9 mouse cellular contexts compared by ENCODE assay signal in genomic region chr6:53287038-53287561, GRCm38 (mm10). TPM values are rescaled to one million over a fixed set of nuclear protein-coding genes. Genes with fewer than 3 reads are reported as not detected.
DNase-seq lines count a peak whose midpoint lies in the region; ATAC-seq lines count a peak whose summit lies in the region.
"Had no signal": no experiment of that assay in that cellular context is flagged by ENCODE, and none has a peak within 500 bp of the region (broad histone marks: within the 10 kb centered on the region; RNA-seq: fewer than 3 reads in every experiment).

Creb5 (plus strand) TSS chr6:53287270.

- H3K9me3 ChIP-seq in intestine, embryonic 14.5 days (ENCODE audit: control insufficient read depth, low read length), result no peaks in the 10 kb centered on the region

- H3K36me3 ChIP-seq in intestine, embryonic 14.5 days (ENCODE audit: control insufficient read depth, insufficient read depth, low read length), result no peaks in the 10 kb centered on the region

- H3K27me3 ChIP-seq in intestine, embryonic 14.5 days (replicated peaks; ENCODE audit: control insufficient read depth, insufficient read depth, low read length), result peaks cover 72% of the 10 kb centered on the region

- H3K9ac ChIP-seq in intestine, embryonic 14.5 days (ENCODE audit: low read length), result peak within 1 kb of the TSS; percentile 48

- peak within 1 kb of the TSS; percentile 99 for H3K4me2 ChIP-seq in intestine, embryonic 14.5 days (ENCODE audit: low read length)

- under 1% methylated on average over 45 of the region's 45 CpGs for WGBS in intestine, embryonic 14.5 days

- no peak within 1 kb of the TSS for H3K27ac ChIP-seq in intestine, embryonic 14.5 days (ENCODE audit: low read depth)

- intact Hi-C loops in left cerebral cortex, postnatal 14 days (cut with DNase I), result no loop called here

- peak within 1 kb of the TSS; percentile 42 for H3K4me3 ChIP-seq in intestine, embryonic 14.5 days (ENCODE audit: low read depth, low read length)
- H3K4me3 ChIP-seq: erythroblast, embryonic 14.5 days had no signal

- peak; percentile 81 to 82 for DNase-seq in adrenal gland, adult 18-20 months (ENCODE audit: low spot score in 2 of 2)
- DNase-seq in embryo, embryonic 10 days (ENCODE audit: low spot score), result peak; percentile 94
- peak; percentile 91 for DNase-seq in gastrocnemius, postnatal 25 days
- DNase-seq in intestine, embryonic 14.5 days (ENCODE audit: low spot score), result peak; percentile 95
- DNase-seq in left cerebral cortex, postnatal 14 days (ENCODE audit: low spot score in 2 of 2), result peak; percentile 65 to 76
- DNase-seq in right cerebral cortex, postnatal 10 days (ENCODE audit: low spot score in 2 of 2), result peak; percentile 82
- DNase-seq in urinary bladder, postnatal 36 days (ENCODE audit: low spot score in 2 of 2), result peak; percentile 84 to 87

- ATAC-seq in intestine, embryonic 14.5 days (replicated peaks; ENCODE audit: low FRiP score, low TSS enrichment, low read depth), result peak; percentile 88
- ATAC-seq in megakaryocyte progenitor cell, adult 5-6 weeks (replicated peaks; ENCODE audit: poor library complexity), result peak; percentile 57

- peaks cover 4% of the 10 kb centered on the region for H3K4me1 ChIP-seq in intestine, embryonic 14.5 days (replicated peaks; ENCODE audit: control insufficient read depth, insufficient read depth, low read length)

RNA-seq across cellular contexts. Expression of gene Creb5, which starts in this region (rescaled TPM):
- total RNA-seq in adrenal gland, adult 18-20 months (2021), result 1 to 10 TPM; 1.5 to 3.2 TPM
- total RNA-seq in gastrocnemius, postnatal 25 days (2021), result 1 to 10 TPM; 7.5 to 9.2 TPM
- 5.3 and 6.5 TPM in 2 replicates for polyA plus RNA-seq in intestine, embryonic 14.5 days (2014; fragmentation: Nextera tagmentation; extraction: Ambion mirVana)
- 1 to 10 TPM; 3.8 to 4.0 TPM for total RNA-seq in left cerebral cortex, postnatal 14 days (2021)
- total RNA-seq in megakaryocyte progenitor cell, adult 5-6 weeks (2015), result 0.30 and 1.4 TPM in 2 replicates
- 1.1 TPM in 1 of 2 replicates, not detected in the other for total RNA-seq in megakaryocyte progenitor cell, adult 5-6 weeks (2017)
